Mouse (Mus musculus): Measurements from ENCODE around the gene Notch3. TPM values are rescaled to one million over a fixed set of nuclear protein-coding genes. Genes with fewer than 3 reads are reported as not detected.
A peak's percentile ranks its signal among the peaks of the same experiment; 100 is the strongest.

Notch3 gene
- polyA plus RNA-seq, 1 experiment from 2014 or later: 11.2 TPM

DNA sequence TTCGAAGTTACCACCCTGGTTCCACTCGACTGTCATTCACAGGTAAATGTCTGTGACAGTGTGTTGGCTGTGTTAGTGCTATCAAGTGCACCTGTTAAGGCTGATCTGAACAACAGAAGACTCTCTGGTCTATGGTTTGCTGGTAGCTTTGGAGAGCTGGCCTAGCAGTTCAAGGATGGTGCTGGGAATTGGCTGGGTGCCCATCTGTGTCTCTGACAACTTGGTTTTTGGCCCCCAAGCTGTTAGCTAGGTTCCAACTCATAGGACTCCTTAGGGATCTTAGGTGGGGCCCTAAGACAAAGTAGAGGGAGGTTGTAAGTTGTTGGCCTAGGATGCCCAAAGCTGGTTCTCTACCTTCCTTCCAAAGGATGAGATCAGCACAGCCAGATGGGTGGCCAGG lies 33.1 kb upstream of the Notch3 start:
- Histone ChIP-seq H3K4me2 (ENCODE audit: low read length) (no peak overlapping the region), H3K4me1 (ENCODE audit: control insufficient read depth, insufficient read depth, low read length) (no peaks in the 10 kb centered on the region), H3K36me3 (ENCODE audit: control insufficient read depth, insufficient read depth, low read length) (peaks cover 92% of the 10 kb centered on the region), H3K27ac (replicated peaks; ENCODE audit: low read depth, low read length) (no peak overlapping the region), H3K4me3 (replicated peaks; ENCODE audit: low read depth, low read length) (no peak overlapping the region), H3K27me3 (ENCODE audit: control insufficient read depth, insufficient read depth, low read length) (no peaks in the 10 kb centered on the region), H3K9ac (replicated peaks; ENCODE audit: low read length) (no peak overlapping the region), H3K9me3 (ENCODE audit: control insufficient read depth, low read length) (no peaks in the 10 kb centered on the region)
- WGBS: 93% methylated on average over 2 of the region's 2 CpGs
- DNase-seq (no peak), ATAC-seq (ENCODE audit: low FRiP score, low TSS enrichment) (no peak)

DNA sequence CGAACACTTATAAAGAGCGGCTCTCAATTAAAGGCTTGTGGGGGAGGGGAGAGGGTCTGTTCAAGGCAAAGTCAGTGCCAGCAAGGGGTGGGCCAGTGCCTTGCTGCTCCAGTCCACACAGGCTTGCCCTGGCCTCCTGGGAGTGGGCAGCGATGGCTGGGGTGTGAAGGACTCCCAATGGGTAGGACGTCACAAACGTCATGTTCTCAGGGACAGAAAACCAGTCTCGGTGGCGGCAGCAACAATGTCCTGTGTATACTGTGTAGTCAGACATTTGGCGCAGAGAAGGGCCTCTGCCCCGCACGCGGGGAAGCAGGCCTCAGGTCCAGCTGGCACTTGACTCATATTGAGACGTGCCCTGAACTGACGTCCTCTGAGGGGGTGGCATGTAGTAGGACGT lies 30.5 kb upstream of the Notch3 start:
- WGBS: 83% methylated on average over 14 of the region's 14 CpGs
- no peak overlapping the region for H3K9ac ChIP-seq (replicated peaks; ENCODE audit: low read length)
- DNase-seq (no peak), ATAC-seq (ENCODE audit: low FRiP score, low TSS enrichment) (no peak)
- no peaks in the 10 kb centered on the region for H3K27me3 ChIP-seq (ENCODE audit: control insufficient read depth, insufficient read depth, low read length)
- H3K4me1 ChIP-seq (ENCODE audit: control insufficient read depth, insufficient read depth, low read length): no peaks in the 10 kb centered on the region
- H3K4me2 ChIP-seq (ENCODE audit: low read length): no peak overlapping the region
- H3K36me3 ChIP-seq (ENCODE audit: control insufficient read depth, insufficient read depth, low read length): peaks cover 66% of the 10 kb centered on the region
- H3K9me3 ChIP-seq (ENCODE audit: control insufficient read depth, low read length): no peaks in the 10 kb centered on the region
- H3K27ac ChIP-seq (replicated peaks; ENCODE audit: low read depth, low read length): no peak overlapping the region
- no peak overlapping the region for H3K4me3 ChIP-seq (replicated peaks; ENCODE audit: low read depth, low read length)

DNA sequence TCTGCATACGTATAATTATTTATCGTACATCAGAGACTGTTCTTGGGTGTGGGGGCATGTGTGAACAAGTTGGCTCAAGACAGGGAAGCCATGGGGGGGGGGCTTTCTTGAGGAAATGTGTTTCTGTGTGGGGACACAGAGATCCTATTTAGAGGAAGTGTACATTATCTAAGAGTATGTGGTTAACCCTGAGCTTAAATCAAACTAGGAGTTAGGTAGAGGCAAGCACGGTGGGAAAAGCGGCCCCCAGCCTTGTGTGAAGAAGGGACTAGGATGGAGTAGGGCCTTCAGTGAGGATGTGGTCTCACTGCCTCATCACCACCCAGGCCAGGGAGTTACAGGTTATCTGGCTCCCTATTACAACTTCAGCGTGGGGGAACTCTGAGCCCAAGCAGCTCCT lies 29.1 kb upstream of the Notch3 start:
- Histone ChIP-seq H3K27me3 (ENCODE audit: control insufficient read depth, insufficient read depth, low read length) (no peaks in the 10 kb centered on the region), H3K27ac (replicated peaks; ENCODE audit: low read depth, low read length) (no peak overlapping the region), H3K9me3 (ENCODE audit: control insufficient read depth, low read length) (no peaks in the 10 kb centered on the region), H3K4me1 (ENCODE audit: control insufficient read depth, insufficient read depth, low read length) (no peaks in the 10 kb centered on the region), H3K4me3 (replicated peaks; ENCODE audit: low read depth, low read length) (no peak overlapping the region), H3K36me3 (ENCODE audit: control insufficient read depth, insufficient read depth, low read length) (peaks cover 52% of the 10 kb centered on the region), H3K9ac (replicated peaks; ENCODE audit: low read length) (no peak overlapping the region), H3K4me2 (ENCODE audit: low read length) (no peak overlapping the region)
- DNase-seq: no peak
- whole genome bisulfite sequencing: 98% methylated on average over 5 of the region's 5 CpGs
- ATAC-seq (ENCODE audit: low FRiP score, low TSS enrichment): no peak

DNA sequence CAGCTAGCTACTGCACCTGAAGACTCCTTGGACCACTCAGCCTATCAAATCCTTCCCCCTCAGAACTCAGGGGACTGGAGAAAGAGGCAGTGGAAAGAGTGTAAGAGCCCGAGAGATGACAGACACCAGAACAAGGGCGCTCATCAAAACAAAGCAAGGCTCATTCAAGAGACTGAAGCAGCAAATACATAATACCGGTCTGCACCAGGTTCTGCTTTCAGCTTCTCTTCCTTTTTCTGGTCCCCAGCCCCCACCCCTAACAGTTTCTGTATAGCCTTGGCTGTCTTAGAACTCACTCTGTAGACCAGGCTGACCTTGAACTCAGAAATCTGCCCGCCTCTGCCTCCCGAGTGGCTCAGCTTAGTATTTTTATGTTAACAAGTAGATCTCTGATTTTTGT lies 26.4 kb upstream of the Notch3 start:
- Histone ChIP-seq H3K27ac (replicated peaks; ENCODE audit: low read depth, low read length) (no peak overlapping the region), H3K4me1 (ENCODE audit: control insufficient read depth, insufficient read depth, low read length) (peaks cover 9% of the 10 kb centered on the region), H3K9ac (replicated peaks; ENCODE audit: low read length) (no peak overlapping the region), H3K27me3 (ENCODE audit: control insufficient read depth, insufficient read depth, low read length) (peaks cover 2% of the 10 kb centered on the region; the same call in 1 of the 2 replicates), H3K9me3 (ENCODE audit: control insufficient read depth, low read length) (no peaks in the 10 kb centered on the region), H3K4me2 (ENCODE audit: low read length) (no peak overlapping the region), H3K36me3 (ENCODE audit: control insufficient read depth, insufficient read depth, low read length) (peaks cover 25% of the 10 kb centered on the region), H3K4me3 (replicated peaks; ENCODE audit: low read depth, low read length) (no peak overlapping the region)
- ATAC-seq (ENCODE audit: low FRiP score, low TSS enrichment) (no peak), DNase-seq (no peak)
- whole genome bisulfite sequencing: 88% methylated on average over 5 of the region's 5 CpGs

- H3K4me2 ChIP-seq (ENCODE audit: low read length): peak overlapping the region; percentile 79; the same call in 1 of the 2 replicates
- H3K9ac ChIP-seq (replicated peaks; ENCODE audit: low read length): no peak overlapping the region
- H3K9me3 ChIP-seq (ENCODE audit: control insufficient read depth, low read length): no peaks in the 10 kb centered on the region
- WGBS: 19% methylated on average over 5 of the region's 5 CpGs
- H3K27me3 ChIP-seq (ENCODE audit: control insufficient read depth, insufficient read depth, low read length): peaks cover 2% of the 10 kb centered on the region; the same call in 1 of the 2 replicates
- H3K36me3 ChIP-seq (ENCODE audit: control insufficient read depth, insufficient read depth, low read length): no peaks in the 10 kb centered on the region
- H3K27ac ChIP-seq (replicated peaks; ENCODE audit: low read depth, low read length): no peak overlapping the region
- no peak for ATAC-seq (ENCODE audit: low FRiP score, low TSS enrichment)
- H3K4me3 ChIP-seq (replicated peaks; ENCODE audit: low read depth, low read length): no peak overlapping the region
- H3K4me1 ChIP-seq (ENCODE audit: control insufficient read depth, insufficient read depth, low read length): peaks cover 9% of the 10 kb centered on the region
- no peak for DNase-seq
These were observed 23.2 kb upstream of the Notch3 start for GRCm38 (mm10) chr17:32189850-32190249.

- Histone ChIP-seq H3K9me3 (ENCODE audit: control insufficient read depth, low read length) (no peaks in the 10 kb centered on the region), H3K27me3 (ENCODE audit: control insufficient read depth, insufficient read depth, low read length) (peaks cover 2% of the 10 kb centered on the region; the same call in 1 of the 2 replicates), H3K4me2 (ENCODE audit: low read length) (peak within 1 kb of the TSS; percentile 79), H3K27ac (replicated peaks; ENCODE audit: low read depth, low read length) (no peak within 1 kb of the TSS), H3K4me1 (ENCODE audit: control insufficient read depth, insufficient read depth, low read length) (peaks cover 9% of the 10 kb centered on the region), H3K36me3 (ENCODE audit: control insufficient read depth, insufficient read depth, low read length) (no peaks in the 10 kb centered on the region), H3K9ac (replicated peaks; ENCODE audit: low read length) (peak within 1 kb of the TSS; percentile 46), H3K4me3 (replicated peaks; ENCODE audit: low read depth, low read length) (peak within 1 kb of the TSS; percentile 34)
- DNase-seq (peak; percentile 65), ATAC-seq (ENCODE audit: low FRiP score, low TSS enrichment) (no peak)
- 6% methylated on average over 42 of the region's 42 CpGs for WGBS
These were observed 22.4 kb upstream of the Notch3 start, which contains the start of gene Ephx3 for GRCm38 (mm10) chr17:32188863-32189636. TSS of gene Ephx3 (minus strand) at chr17:32189549.

- 34% methylated on average over 8 of the region's 8 CpGs for whole genome bisulfite sequencing
- H3K4me3 ChIP-seq (replicated peaks; ENCODE audit: low read depth, low read length): no peak overlapping the region
- H3K4me2 ChIP-seq (ENCODE audit: low read length): no peak overlapping the region
- no peak overlapping the region for H3K27ac ChIP-seq (replicated peaks; ENCODE audit: low read depth, low read length)
- H3K9ac ChIP-seq (replicated peaks; ENCODE audit: low read length): no peak overlapping the region
- peaks cover 15% of the 10 kb centered on the region for H3K4me1 ChIP-seq (ENCODE audit: control insufficient read depth, insufficient read depth, low read length)
- H3K36me3 ChIP-seq (ENCODE audit: control insufficient read depth, insufficient read depth, low read length): no peaks in the 10 kb centered on the region
- no peaks in the 10 kb centered on the region for H3K9me3 ChIP-seq (ENCODE audit: control insufficient read depth, low read length)
- ATAC-seq (ENCODE audit: low FRiP score, low TSS enrichment): no peak
- H3K27me3 ChIP-seq (ENCODE audit: control insufficient read depth, insufficient read depth, low read length): no peaks in the 10 kb centered on the region
- DNase-seq: no peak
These were observed 16.4 kb upstream of the Notch3 start for GRCm38 (mm10) chr17:32183017-32183416.

DNA sequence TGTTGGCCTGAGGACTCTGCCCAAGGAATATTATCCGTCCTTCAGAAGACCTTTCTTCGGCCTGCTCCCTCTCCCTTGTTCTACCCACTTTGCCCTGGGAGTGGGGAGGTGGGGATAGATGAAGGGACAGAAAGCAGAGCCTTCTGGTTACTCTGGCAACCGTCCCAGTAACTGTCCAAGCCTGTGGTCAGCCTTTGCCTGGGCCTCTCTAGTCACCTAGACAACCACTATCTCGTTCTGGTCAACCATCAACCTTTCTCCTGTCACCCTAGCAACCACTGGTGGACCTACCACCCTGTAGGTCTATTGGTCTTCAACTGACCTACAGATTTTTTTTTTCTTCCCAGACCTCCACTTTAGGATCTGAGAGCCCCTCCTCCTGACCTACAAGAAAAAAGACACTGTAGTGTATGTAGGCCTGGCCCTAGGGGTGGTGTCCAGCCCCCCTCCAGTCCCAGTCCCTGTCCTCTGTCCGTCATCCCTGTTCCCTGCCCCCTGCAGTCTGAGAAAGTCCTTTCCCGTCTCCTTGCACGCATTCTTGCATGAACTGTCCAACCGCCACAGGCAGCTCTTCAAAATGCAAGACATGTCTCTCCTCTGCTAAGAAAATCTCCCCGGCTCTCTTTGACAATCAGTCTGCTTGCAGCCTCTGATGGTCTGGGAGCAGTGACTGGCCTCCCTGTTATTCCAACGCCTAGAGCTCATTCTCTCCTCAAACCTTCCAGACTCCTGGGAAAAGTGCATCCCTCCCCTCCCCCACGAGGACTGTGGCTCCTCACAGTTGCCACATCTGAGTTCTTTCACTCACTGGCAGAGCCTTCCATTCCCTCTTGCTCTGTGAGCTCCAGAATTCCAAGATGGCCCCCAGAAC lies 13.2 kb upstream of the Notch3 start:
- no peak overlapping the region for H3K4me3 ChIP-seq (replicated peaks; ENCODE audit: low read depth, low read length)
- no peak overlapping the region for H3K9ac ChIP-seq (replicated peaks; ENCODE audit: low read length)
- WGBS: 11% methylated on average over 11 of the region's 11 CpGs
- ATAC-seq (ENCODE audit: low FRiP score, low TSS enrichment) (peak; percentile 60; the same call in 1 of the 2 replicates), DNase-seq (peak; percentile 80)
- peaks cover 15% of the 10 kb centered on the region for H3K4me1 ChIP-seq (ENCODE audit: control insufficient read depth, insufficient read depth, low read length)
- H3K27me3 ChIP-seq (ENCODE audit: control insufficient read depth, insufficient read depth, low read length): no peaks in the 10 kb centered on the region
- H3K27ac ChIP-seq (replicated peaks; ENCODE audit: low read depth, low read length): peak overlapping the region; percentile 87
- H3K9me3 ChIP-seq (ENCODE audit: control insufficient read depth, low read length): no peaks in the 10 kb centered on the region
- no peaks in the 10 kb centered on the region for H3K36me3 ChIP-seq (ENCODE audit: control insufficient read depth, insufficient read depth, low read length)
- H3K4me2 ChIP-seq (ENCODE audit: low read length): no peak overlapping the region

Measured in midbrain, embryonic 14.5 days (tissue).